Mouse (Mus musculus): ENCODE measurements around the gene Rnf215. TPM values are rescaled to one million over a fixed set of nuclear protein-coding genes. Genes with fewer than 3 reads are reported as not detected.

Rnf215 gene
- total and polyA plus RNA-seq, 2 experiments: 10.3 to 13.1 TPM

DNA sequence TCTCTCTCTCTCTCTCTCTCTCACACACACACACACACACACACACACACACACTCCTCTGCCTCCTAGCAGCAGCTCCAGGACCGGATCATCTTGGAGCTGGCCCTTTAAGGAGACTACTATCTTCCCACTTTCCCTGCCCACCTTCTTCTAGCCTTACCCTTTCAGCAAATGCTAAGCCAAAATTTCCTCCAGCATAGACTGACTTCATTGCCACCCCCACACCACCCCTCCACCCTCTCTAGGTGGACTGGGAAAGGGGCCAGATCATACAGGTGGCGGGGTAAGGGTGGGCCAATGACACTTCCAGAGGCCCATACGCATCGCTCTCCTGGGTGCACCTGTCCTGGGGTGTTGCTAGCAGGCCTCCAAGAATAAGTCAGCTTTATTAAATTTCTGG lies 19.6 kb upstream of the Rnf215 start:
- Histone ChIP-seq H3K4me1 (ENCODE audit: control insufficient read depth, insufficient read depth, low read length) (peaks cover 32% of the 10 kb centered on the region), H3K27me3 (ENCODE audit: control insufficient read depth, insufficient read depth, low read length) (no peaks in the 10 kb centered on the region), H3K27ac (replicated peaks; ENCODE audit: insufficient read depth, low read depth, low read length) (peak overlapping the region; percentile 86), H3K79me2 (ENCODE audit: control insufficient read depth, insufficient read depth, low read length) (peaks cover 11% of the 10 kb centered on the region; the same call in 1 of the 2 replicates), H3K36me3 (ENCODE audit: control insufficient read depth, insufficient read depth, low read length) (peaks cover 14% of the 10 kb centered on the region; the same call in 1 of the 2 replicates), H3K4me3 (ENCODE audit: insufficient read depth, low read depth, low read length) (peak overlapping the region; percentile 45), H3K9ac (ENCODE audit: low read depth, low read length) (peak overlapping the region; percentile 71)
- DNase-seq (ENCODE audit: extremely low read depth, low read depth, low spot score): peak; percentile 34
- TF ChIP-seq POLR2A (IDR thresholded peaks at IDR 0.05; ENCODE audit: extremely low read depth, insufficient read depth, low read length): no peak
- no peak for TF ChIP-seq CTCF (IDR thresholded peaks at IDR 0.05; ENCODE audit: low read depth, low read length)
- whole genome bisulfite sequencing: 30% methylated on average over 4 of the region's 4 CpGs

GRCm38 (mm10) chr11:4116458-4117141 lies 18.4 kb upstream of the Rnf215 start:
- DNase-seq (ENCODE audit: extremely low read depth, low read depth, low spot score): peak; percentile 98
- H3K9ac ChIP-seq (ENCODE audit: low read depth, low read length): peak overlapping the region; percentile 96
- H3K79me2 ChIP-seq (ENCODE audit: control insufficient read depth, insufficient read depth, low read length): peaks cover 11% of the 10 kb centered on the region; the same call in 1 of the 2 replicates
- TF ChIP-seq POLR2A (IDR thresholded peaks at IDR 0.05; ENCODE audit: extremely low read depth, insufficient read depth, low read length) (no peak), CTCF (IDR thresholded peaks at IDR 0.05; ENCODE audit: low read depth, low read length) (no peak)
- 9% methylated on average over 11 of the region's 11 CpGs for WGBS
- H3K4me1 ChIP-seq (ENCODE audit: control insufficient read depth, insufficient read depth, low read length): peaks cover 29% of the 10 kb centered on the region
- H3K27ac ChIP-seq (replicated peaks; ENCODE audit: insufficient read depth, low read depth, low read length): peak overlapping the region; percentile 86
- H3K27me3 ChIP-seq (ENCODE audit: control insufficient read depth, insufficient read depth, low read length): no peaks in the 10 kb centered on the region
- H3K36me3 ChIP-seq (ENCODE audit: control insufficient read depth, insufficient read depth, low read length): peaks cover 5% of the 10 kb centered on the region; the same call in 1 of the 2 replicates
- peak overlapping the region; percentile 50 for H3K4me3 ChIP-seq (ENCODE audit: insufficient read depth, low read depth, low read length)

DNA sequence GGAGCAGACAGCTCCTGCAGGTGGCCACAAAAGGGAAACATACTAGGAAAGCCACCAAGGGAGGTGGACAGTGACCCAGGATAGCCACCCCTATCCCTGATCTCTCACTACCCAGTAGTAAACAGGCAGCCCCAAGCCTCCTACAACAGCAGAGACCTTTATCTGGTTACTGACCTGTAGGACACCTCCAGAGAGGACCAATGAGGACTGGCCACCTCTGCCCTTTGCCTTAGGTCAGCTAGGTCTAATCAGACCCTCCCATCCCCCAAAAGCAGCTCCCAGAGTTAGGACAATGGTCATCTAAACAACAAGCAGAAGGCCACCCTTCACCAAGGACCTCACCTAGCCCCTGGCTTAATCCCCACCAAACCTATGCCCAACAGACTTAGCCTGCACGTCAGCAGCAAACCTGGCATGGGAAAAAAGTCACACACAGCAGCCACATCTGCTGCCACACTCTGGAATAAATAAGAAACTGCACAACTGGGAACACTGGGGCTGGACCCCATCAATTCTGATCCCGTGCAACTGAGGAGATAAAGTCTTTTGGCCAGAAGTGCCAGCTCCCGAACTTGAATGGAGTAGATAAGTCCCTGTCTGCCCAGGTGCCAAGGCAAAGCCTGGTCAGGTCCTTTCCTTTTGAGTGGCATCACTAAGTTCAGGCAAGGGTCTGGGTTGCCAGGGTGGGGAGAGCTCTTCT lies 17.5 kb upstream of the Rnf215 start:
- Histone ChIP-seq H3K36me3 (ENCODE audit: control insufficient read depth, insufficient read depth, low read length) (peaks cover 5% of the 10 kb centered on the region; the same call in 1 of the 2 replicates), H3K79me2 (ENCODE audit: control insufficient read depth, insufficient read depth, low read length) (peaks cover 11% of the 10 kb centered on the region; the same call in 1 of the 2 replicates), H3K27ac (replicated peaks; ENCODE audit: insufficient read depth, low read depth, low read length) (peak overlapping the region; percentile 98), H3K4me3 (ENCODE audit: insufficient read depth, low read depth, low read length) (peak overlapping the region; percentile 92), H3K4me1 (ENCODE audit: control insufficient read depth, insufficient read depth, low read length) (peaks cover 30% of the 10 kb centered on the region), H3K27me3 (ENCODE audit: control insufficient read depth, insufficient read depth, low read length) (no peaks in the 10 kb centered on the region), H3K9ac (ENCODE audit: low read depth, low read length) (peak overlapping the region; percentile 96)
- 4% methylated on average over 3 of the region's 3 CpGs for WGBS
- TF ChIP-seq CTCF (IDR thresholded peaks at IDR 0.05; ENCODE audit: low read depth, low read length) (0 out of 2 replicates have a peak, but pooled peaks have one; percentile 11), POLR2A (IDR thresholded peaks at IDR 0.05; ENCODE audit: extremely low read depth, insufficient read depth, low read length) (peak; percentile 49; the same call in 1 of the 2 replicates)
- DNase-seq (ENCODE audit: extremely low read depth, low read depth, low spot score): peak; percentile 99

GRCm38 (mm10) chr11:4118081-4118921 lies 16.7 kb upstream of the Rnf215 start:
- Histone ChIP-seq H3K79me2 (ENCODE audit: control insufficient read depth, insufficient read depth, low read length) (peaks cover 11% of the 10 kb centered on the region; the same call in 1 of the 2 replicates), H3K4me3 (ENCODE audit: insufficient read depth, low read depth, low read length) (peak overlapping the region; percentile 92), H3K27ac (replicated peaks; ENCODE audit: insufficient read depth, low read depth, low read length) (peak overlapping the region; percentile 98), H3K4me1 (ENCODE audit: control insufficient read depth, insufficient read depth, low read length) (peaks cover 32% of the 10 kb centered on the region), H3K9ac (ENCODE audit: low read depth, low read length) (peak overlapping the region; percentile 96), H3K27me3 (ENCODE audit: control insufficient read depth, insufficient read depth, low read length) (no peaks in the 10 kb centered on the region), H3K36me3 (ENCODE audit: control insufficient read depth, insufficient read depth, low read length) (peaks cover 5% of the 10 kb centered on the region; the same call in 1 of the 2 replicates)
- TF ChIP-seq CTCF (IDR thresholded peaks at IDR 0.05; ENCODE audit: low read depth, low read length) (no peak), POLR2A (IDR thresholded peaks at IDR 0.05; ENCODE audit: extremely low read depth, insufficient read depth, low read length) (peak; percentile 94)
- 2% methylated on average over 41 of the region's 41 CpGs for WGBS
- DNase-seq (ENCODE audit: extremely low read depth, low read depth, low spot score): peak; percentile 53

DNA sequence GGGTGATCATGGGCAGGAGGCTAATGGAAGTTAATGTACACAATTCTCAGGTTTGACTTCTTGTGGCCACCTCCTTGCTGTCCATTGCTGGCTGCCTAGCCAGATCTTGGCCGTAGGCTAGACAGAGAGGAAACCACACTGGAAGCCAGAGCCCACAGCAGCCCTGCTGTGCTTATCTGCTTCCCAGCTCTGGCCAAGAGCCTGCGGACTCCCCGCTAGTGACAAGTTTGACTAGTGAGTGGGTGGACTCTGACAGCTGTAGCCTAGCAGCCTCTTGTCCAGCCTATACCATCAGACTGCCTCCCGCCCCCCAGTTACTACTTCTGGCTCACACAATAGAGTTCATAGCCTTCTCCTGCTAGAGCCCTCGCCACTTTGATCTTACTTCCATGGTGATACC lies 15.4 kb upstream of the Rnf215 start:
- H3K79me2 ChIP-seq (ENCODE audit: control insufficient read depth, insufficient read depth, low read length): peaks cover 11% of the 10 kb centered on the region; the same call in 1 of the 2 replicates
- H3K36me3 ChIP-seq (ENCODE audit: control insufficient read depth, insufficient read depth, low read length): peaks cover 5% of the 10 kb centered on the region; the same call in 1 of the 2 replicates
- H3K27ac ChIP-seq (replicated peaks; ENCODE audit: insufficient read depth, low read depth, low read length): no peak overlapping the region
- DNase-seq (ENCODE audit: extremely low read depth, low read depth, low spot score): peak; percentile 22
- H3K4me1 ChIP-seq (ENCODE audit: control insufficient read depth, insufficient read depth, low read length): peaks cover 29% of the 10 kb centered on the region
- no peak overlapping the region for H3K4me3 ChIP-seq (ENCODE audit: insufficient read depth, low read depth, low read length)
- H3K9ac ChIP-seq (ENCODE audit: low read depth, low read length): no peak overlapping the region
- no peaks in the 10 kb centered on the region for H3K27me3 ChIP-seq (ENCODE audit: control insufficient read depth, insufficient read depth, low read length)
- 39% methylated on average over 5 of the region's 5 CpGs for WGBS
- no peak for TF ChIP-seq CTCF (IDR thresholded peaks at IDR 0.05; ENCODE audit: low read depth, low read length)
- no peak for TF ChIP-seq POLR2A (IDR thresholded peaks at IDR 0.05; ENCODE audit: extremely low read depth, insufficient read depth, low read length)
